Mouse (Mus musculus) heart, postnatal 0 days (tissue): ENCODE results near the gene Mindy4. TPM values are rescaled to one million over a fixed set of nuclear protein-coding genes. Genes with fewer than 3 reads are reported as not detected.

ENCODE experiments used
- ATAC-seq: fragments of 200-750 bp; cut with Nextera tagmentation; 2 replicates; pipeline ENCODE4 v1.8.0; 2017; ENCODE audit warnings: low read depth, moderate number of reproducible peaks, moderate library complexity; ENCODE audit not compliant: insufficient read depth
- DNase-seq: peaks from one replicate; pipeline ENCODE4 v3.0.0-alpha.2; 2016; ENCODE audit warnings: low spot score
- H3K27ac ChIP-seq: fragments of 300-500 bp; sonication (generic); 2 replicates; pipeline ENCODE4 v1.5.1; 2014; ENCODE audit warnings: low read depth, mild to moderate bottlenecking
- H3K27me3 ChIP-seq: fragments of 300-500 bp; sonication (generic); 2 replicates; pipeline ENCODE4 v1.6.1; 2014; ENCODE audit warnings: low read length, mixed read lengths; ENCODE audit not compliant: control insufficient read depth, insufficient read depth
- H3K36me3 ChIP-seq: fragments of 300-500 bp; sonication (generic); replicated peaks from 2 replicates; pipeline ENCODE4 v1.6.1; 2014; ENCODE audit warnings: low read length, mixed read lengths; ENCODE audit not compliant: control insufficient read depth, insufficient read depth
- H3K4me1 ChIP-seq: fragments of 300-500 bp; sonication (generic); 2 replicates; pipeline ENCODE4 v1.6.1; 2014; ENCODE audit warnings: antibody characterized with exemption; ENCODE audit not compliant: control insufficient read depth, insufficient read depth
- H3K4me2 ChIP-seq: fragments of 300-500 bp; sonication (generic); 2 replicates; pipeline ENCODE4 v1.6.1; 2014; ENCODE audit warnings: low read depth, mild to moderate bottlenecking, low read length, moderate library complexity
- H3K4me3 ChIP-seq: fragments of 300-500 bp; sonication (generic); 2 replicates; pipeline ENCODE4 v1.5.1; 2014; ENCODE audit warnings: low read depth, low read length
- H3K9ac ChIP-seq: fragments of 300-500 bp; sonication (generic); replicated peaks from 2 replicates; pipeline ENCODE4 v1.6.1; 2014; ENCODE audit warnings: low read depth, low read length, mixed read lengths
- H3K9me3 ChIP-seq: fragments of 300-500 bp; sonication (generic); replicated peaks from 2 replicates; pipeline ENCODE4 v1.6.1; 2016; ENCODE audit warnings: low read length; ENCODE audit not compliant: control insufficient read depth
- CTCF ChIP-seq: IDR thresholded peaks from 2 replicates; pipeline ENCODE4 v1.5.1; 2016; ENCODE audit warnings: antibody characterized with exemption, control low read depth, low read depth
- EP300 ChIP-seq: IDR thresholded peaks from 2 replicates; pipeline ENCODE4 v1.6.1; 2016; ENCODE audit warnings: antibody characterized with exemption, low read depth
- WGBS: fragments of 180-500 bp; shearing (Covaris S2); extraction: QIAGEN DNeasy Blood & Tissue Kit; methylation state at CpG from one replicate; pipeline ENCODE4 v1.1.7; 2014; 5-methylcytosine and 5-hydroxymethylcytosine counted together
- polyA plus RNA-seq: library from polyadenylated mRNA; unstranded; fragments of >200 nt; fragmentation: Nextera tagmentation; extraction: Ambion mirVana; gene quantifications from 2 replicates; pipeline ENCODE4 v1.2.1, GENCODE M21; 2015
- total RNA-seq: library from RNA; depleted of rRNA; stranded (reverse); fragments of >200 nt; gene quantifications from 2 replicates; pipeline ENCODE4 v1.2.3, GENCODE M21; 2014; ENCODE audit warnings: low replicate concordance

The Mindy4 gene
- total and polyA plus RNA-seq, 2 experiments from 2014 or later: 3.9 to 31.2 TPM

- 86% methylated on average over 8 of the region's 8 CpGs for WGBS
- no peak overlapping the region for H3K4me3 ChIP-seq
- no peaks in the 10 kb centered on the region for H3K9me3 ChIP-seq
- TF ChIP-seq CTCF (no peak), EP300 (no peak)
- ATAC-seq (no peak), DNase-seq (no peak)
- H3K27ac ChIP-seq: no peak overlapping the region
- H3K4me1 ChIP-seq: no peaks in the 10 kb centered on the region
- H3K36me3 ChIP-seq: 0 out of 2 replicates have a peak, but pooled peaks cover 2% of the 10 kb centered on the region
- no peak overlapping the region for H3K9ac ChIP-seq
- H3K27me3 ChIP-seq: no peaks in the 10 kb centered on the region
- H3K4me2 ChIP-seq: no peak overlapping the region
Measured at GRCm38 (mm10) chr6:55280979-55281378, 77.8 kb downstream of the Mindy4 start.

GRCm38 (mm10) chr6:55281687-55282086, 78.5 kb downstream of the Mindy4 start:
- H3K4me2 ChIP-seq: no peak overlapping the region
- H3K9ac ChIP-seq: no peak overlapping the region
- 0 out of 2 replicates have a peak, but pooled peaks cover 2% of the 10 kb centered on the region for H3K36me3 ChIP-seq
- no peak overlapping the region for H3K27ac ChIP-seq
- no peak overlapping the region for H3K4me3 ChIP-seq
- DNase-seq: no peak
- no peaks in the 10 kb centered on the region for H3K9me3 ChIP-seq
- no peak for TF ChIP-seq EP300
- no peak for TF ChIP-seq CTCF
- H3K4me1 ChIP-seq: no peaks in the 10 kb centered on the region
- H3K27me3 ChIP-seq: no peaks in the 10 kb centered on the region
- no peak for ATAC-seq
- WGBS: 59% methylated on average over 7 of the region's 7 CpGs

- Histone ChIP-seq H3K36me3 (0 out of 2 replicates have a peak, but pooled peaks cover 1% of the 10 kb centered on the region), H3K9me3 (no peaks in the 10 kb centered on the region), H3K4me3 (no peak overlapping the region), H3K9ac (no peak overlapping the region), H3K4me2 (no peak overlapping the region), H3K27ac (no peak overlapping the region), H3K4me1 (no peaks in the 10 kb centered on the region), H3K27me3 (no peaks in the 10 kb centered on the region)
- WGBS: 90% methylated on average over 8 of the region's 8 CpGs
- ATAC-seq: no peak
- DNase-seq: no peak
- TF ChIP-seq EP300: no peak
- no peak for TF ChIP-seq CTCF
Measured at GRCm38 (mm10) chr6:55282348-55282747, 79.2 kb downstream of the Mindy4 start.

GRCm38 (mm10) chr6:55285218-55285617, 82.0 kb downstream of the Mindy4 start:
- no peaks in the 10 kb centered on the region for H3K27me3 ChIP-seq
- WGBS: 72% methylated on average over 5 of the region's 5 CpGs
- H3K27ac ChIP-seq: no peak overlapping the region
- no peak for DNase-seq
- no peak for TF ChIP-seq CTCF
- no peak for TF ChIP-seq EP300
- no peaks in the 10 kb centered on the region for H3K4me1 ChIP-seq
- H3K9me3 ChIP-seq: no peaks in the 10 kb centered on the region
- H3K4me2 ChIP-seq: no peak overlapping the region
- no peak overlapping the region for H3K9ac ChIP-seq
- H3K4me3 ChIP-seq: no peak overlapping the region
- no peak for ATAC-seq
- H3K36me3 ChIP-seq: 0 out of 2 replicates have a peak, but pooled peaks cover 7% of the 10 kb centered on the region

- Histone ChIP-seq H3K4me2 (no peak overlapping the region), H3K9me3 (no peaks in the 10 kb centered on the region), H3K27ac (no peak overlapping the region), H3K27me3 (no peaks in the 10 kb centered on the region), H3K9ac (no peak overlapping the region), H3K4me1 (0 out of 2 replicates have a peak, but pooled peaks cover 4% of the 10 kb centered on the region), H3K4me3 (no peak overlapping the region), H3K36me3 (0 out of 2 replicates have a peak, but pooled peaks cover 7% of the 10 kb centered on the region)
- no peak for DNase-seq
- no peak for ATAC-seq
- TF ChIP-seq EP300: no peak
- no peak for TF ChIP-seq CTCF
- WGBS: 86% methylated on average over 5 of the region's 5 CpGs
Measured at GRCm38 (mm10) chr6:55288007-55288602, 84.9 kb downstream of the Mindy4 start.
